Mouse (Mus musculus): ENCODE measurements around the gene Gm36176.

The Gm36176 gene

GRCm38 (mm10) chr10:77880305-77880704, 33.7 kb downstream of the Gm36176 start:
- peak; percentile 68 for DNase-seq (ENCODE audit: low spot score)

- DNase-seq (ENCODE audit: low spot score): no peak
Observed at GRCm38 (mm10) chr10:77882553-77882952, 36.0 kb downstream of the Gm36176 start.

GRCm38 (mm10) chr10:77886007-77886747, 39.6 kb downstream of the Gm36176 start:
- DNase-seq (ENCODE audit: low spot score): no peak

- no peak for DNase-seq (ENCODE audit: low spot score)
Observed at GRCm38 (mm10) chr10:77890987-77891565, 44.5 kb downstream of the Gm36176 start.

- DNase-seq (ENCODE audit: low spot score): peak; percentile 91
Observed at GRCm38 (mm10) chr10:77895562-77895961, 49.0 kb downstream of the Gm36176 start.
